Mouse (Mus musculus) hindbrain, embryonic 13.5 days (tissue): Measurements from ENCODE around the gene Tmem176b. TPM values are rescaled to one million over a fixed set of nuclear protein-coding genes. Genes with fewer than 3 reads are reported as not detected.

Source experiments
- ATAC-seq: fragments of 200-750 bp; cut with Nextera tagmentation; 2 replicates; pipeline ENCODE4 v1.8.0; 2017; ENCODE audit warnings: moderate TSS enrichment; ENCODE audit not compliant: low FRiP score
- H3K27ac ChIP-seq: fragments of 300-500 bp; sonication (generic); 2 replicates; pipeline ENCODE4 v1.5.1; 2015; ENCODE audit warnings: inconsistent platforms, mild to moderate bottlenecking, moderate library complexity
- H3K27me3 ChIP-seq: fragments of 300-500 bp; sonication (generic); 2 replicates; pipeline ENCODE4 v1.6.1; 2015; ENCODE audit warnings: mild to moderate bottlenecking, inconsistent platforms
- H3K36me3 ChIP-seq: fragments of 300-500 bp; sonication (generic); 2 replicates; pipeline ENCODE4 v1.6.1; 2015; ENCODE audit warnings: mild to moderate bottlenecking, inconsistent platforms
- H3K4me1 ChIP-seq: fragments of 300-500 bp; sonication (generic); replicated peaks from 2 replicates; pipeline ENCODE4 v1.6.1; 2015; ENCODE audit warnings: inconsistent platforms
- H3K4me2 ChIP-seq: fragments of 300-500 bp; sonication (generic); 2 replicates; pipeline ENCODE4 v1.6.1; 2015; ENCODE audit warnings: inconsistent platforms, mild to moderate bottlenecking, moderate library complexity
- H3K4me3 ChIP-seq: fragments of 300-500 bp; sonication (generic); 2 replicates; pipeline ENCODE4 v1.5.1; 2015; ENCODE audit warnings: mild to moderate bottlenecking, inconsistent platforms
- H3K9ac ChIP-seq: fragments of 300-500 bp; sonication (generic); 2 replicates; pipeline ENCODE4 v1.6.1; 2015; ENCODE audit warnings: mild to moderate bottlenecking, inconsistent platforms
- H3K9me3 ChIP-seq: fragments of 300-500 bp; sonication (generic); 2 replicates; pipeline ENCODE4 v1.6.1; 2016; ENCODE audit warnings: inconsistent platforms
- WGBS: fragments of 180-500 bp; shearing (Covaris S2); methylation state at CpG from one replicate; pipeline ENCODE4 v1.1.7; 2015; 5-methylcytosine and 5-hydroxymethylcytosine counted together
- polyA plus RNA-seq: library from polyadenylated mRNA; unstranded; fragments of >200 nt; fragmentation: Nextera tagmentation; extraction: Ambion mirVana; gene quantifications from 2 replicates; pipeline ENCODE4 v1.2.1, GENCODE M21; 2015

Tmem176b gene
- polyA plus RNA-seq, 1 experiment from 2014 or later, result 118 TPM

DNA sequence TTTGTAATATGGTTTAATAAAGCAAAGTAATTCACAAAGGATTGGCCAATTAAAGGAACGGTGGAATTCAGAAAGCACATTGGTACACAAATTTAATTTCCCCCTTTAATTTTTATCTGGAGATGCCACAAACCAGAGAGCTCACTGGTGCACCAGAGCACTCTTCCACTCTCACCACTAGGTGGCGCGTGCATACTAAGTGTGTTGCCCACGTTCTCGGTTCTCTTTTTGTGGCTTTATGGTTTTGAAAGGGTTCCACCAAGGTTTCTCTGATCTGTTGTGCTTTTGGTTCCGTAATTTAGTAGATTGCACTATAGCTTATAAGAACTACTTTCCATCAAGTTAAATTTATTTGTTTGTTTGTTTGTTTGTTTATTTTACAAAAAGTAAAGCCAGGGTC is 23.5 kb downstream of the Tmem176b start:
- ATAC-seq, result no peak
- H3K36me3 ChIP-seq, result no peaks in the 10 kb centered on the region
- H3K4me1 ChIP-seq, result no peaks in the 10 kb centered on the region
- WGBS, result 7% methylated on average over 6 of the region's 6 CpGs
- H3K4me3 ChIP-seq, result no peak overlapping the region
- no peak overlapping the region for H3K9ac ChIP-seq
- no peak overlapping the region for H3K27ac ChIP-seq
- no peak overlapping the region for H3K4me2 ChIP-seq
- H3K27me3 ChIP-seq, result no peaks in the 10 kb centered on the region
- no peaks in the 10 kb centered on the region for H3K9me3 ChIP-seq

DNA sequence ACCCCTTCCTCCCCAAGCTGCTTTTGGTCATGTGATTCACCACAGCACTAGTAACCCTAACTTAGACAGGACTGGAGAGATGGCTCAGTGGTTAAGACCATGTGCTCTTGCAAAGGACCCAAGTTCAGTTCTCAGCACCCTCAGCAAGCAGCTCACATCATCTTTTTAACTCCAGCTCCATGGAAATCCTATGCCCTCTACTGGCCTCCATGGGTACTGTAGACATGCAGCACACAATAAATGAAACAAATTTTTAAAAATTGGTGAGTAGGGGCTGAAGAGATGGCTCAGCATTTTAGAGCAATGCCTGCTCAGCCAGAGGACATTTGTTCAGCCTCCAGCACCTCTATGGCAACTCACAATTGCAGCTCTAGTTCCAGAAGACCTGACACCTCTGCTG is 26.3 kb downstream of the Tmem176b start:
- H3K4me2 ChIP-seq, result no peak overlapping the region
- H3K36me3 ChIP-seq, result no peaks in the 10 kb centered on the region
- H3K9ac ChIP-seq, result no peak overlapping the region
- H3K4me3 ChIP-seq, result no peak overlapping the region
- no peaks in the 10 kb centered on the region for H3K27me3 ChIP-seq
- no peak for ATAC-seq
- no peak overlapping the region for H3K27ac ChIP-seq
- H3K4me1 ChIP-seq, result no peaks in the 10 kb centered on the region
- H3K9me3 ChIP-seq, result no peaks in the 10 kb centered on the region

DNA sequence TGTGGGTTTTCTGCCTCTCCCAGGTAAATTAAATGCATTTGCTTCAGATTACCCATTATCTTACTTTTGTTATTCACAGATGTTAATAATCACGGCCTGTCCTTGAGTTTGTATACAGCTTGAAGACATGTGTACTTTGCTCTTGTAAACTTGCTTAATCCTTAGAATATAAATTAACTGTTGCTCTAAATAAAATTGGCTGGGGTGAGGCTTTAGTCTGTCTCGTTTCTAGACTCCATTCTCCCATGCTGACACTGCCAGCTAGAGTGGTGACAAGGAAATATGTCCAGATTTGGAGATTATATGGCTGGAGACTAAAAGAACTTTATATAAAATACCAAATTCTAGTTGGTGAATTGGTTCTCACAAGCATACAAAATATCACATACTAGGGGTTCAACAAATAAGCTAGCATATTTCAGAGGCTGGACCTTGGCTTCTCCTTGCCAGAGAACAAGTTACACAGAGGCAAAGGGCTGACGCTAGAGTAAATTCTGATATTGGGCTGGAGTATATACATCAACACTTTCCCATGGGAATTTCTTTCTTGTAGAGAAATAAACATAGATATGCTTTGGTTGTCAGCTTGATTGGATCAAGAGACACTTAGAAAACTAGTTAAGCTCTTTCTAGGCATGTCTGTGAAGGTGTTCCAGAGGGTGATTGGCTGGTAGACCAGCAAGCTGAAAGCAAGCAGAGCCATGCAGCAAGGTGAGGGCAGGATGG is 31.6 kb downstream of the Tmem176b start:
- Histone ChIP-seq H3K9me3 (0 out of 2 replicates have a peak, but pooled peaks cover 5% of the 10 kb centered on the region), H3K36me3 (no peaks in the 10 kb centered on the region), H3K9ac (no peak overlapping the region), H3K4me1 (no peaks in the 10 kb centered on the region), H3K27me3 (no peaks in the 10 kb centered on the region), H3K4me3 (no peak overlapping the region), H3K27ac (no peak overlapping the region), H3K4me2 (no peak overlapping the region)
- 81% methylated on average over 3 of the region's 3 CpGs for whole genome bisulfite sequencing
- no peak for ATAC-seq

DNA sequence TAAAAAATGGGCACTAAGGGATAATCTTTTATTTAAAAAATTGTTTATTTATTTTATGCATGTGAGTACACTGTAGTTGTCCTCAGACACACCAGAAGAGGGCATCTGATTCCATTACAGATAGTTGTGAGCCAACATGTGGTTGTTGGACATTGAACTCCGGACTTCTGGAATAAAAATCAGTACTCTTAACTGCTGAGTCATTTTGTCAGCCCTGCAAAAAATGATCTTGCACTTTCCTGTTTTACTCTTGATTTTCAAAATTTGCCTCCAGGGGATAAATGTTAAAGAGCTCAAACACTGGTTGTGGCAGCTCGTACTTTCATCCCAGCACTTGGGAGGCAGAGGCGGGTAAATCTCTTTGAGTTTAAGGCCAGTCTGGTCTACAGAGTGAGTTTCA is 34.5 kb downstream of the Tmem176b start:
- H3K9ac ChIP-seq, result no peak overlapping the region
- 0 out of 2 replicates have a peak, but pooled peaks cover 5% of the 10 kb centered on the region for H3K9me3 ChIP-seq
- no peaks in the 10 kb centered on the region for H3K4me1 ChIP-seq
- no peak for ATAC-seq
- H3K4me2 ChIP-seq, result no peak overlapping the region
- H3K4me3 ChIP-seq, result no peak overlapping the region
- 91% methylated on average over 3 of the region's 3 CpGs for WGBS
- no peak overlapping the region for H3K27ac ChIP-seq
- no peaks in the 10 kb centered on the region for H3K36me3 ChIP-seq
- H3K27me3 ChIP-seq, result no peaks in the 10 kb centered on the region

DNA sequence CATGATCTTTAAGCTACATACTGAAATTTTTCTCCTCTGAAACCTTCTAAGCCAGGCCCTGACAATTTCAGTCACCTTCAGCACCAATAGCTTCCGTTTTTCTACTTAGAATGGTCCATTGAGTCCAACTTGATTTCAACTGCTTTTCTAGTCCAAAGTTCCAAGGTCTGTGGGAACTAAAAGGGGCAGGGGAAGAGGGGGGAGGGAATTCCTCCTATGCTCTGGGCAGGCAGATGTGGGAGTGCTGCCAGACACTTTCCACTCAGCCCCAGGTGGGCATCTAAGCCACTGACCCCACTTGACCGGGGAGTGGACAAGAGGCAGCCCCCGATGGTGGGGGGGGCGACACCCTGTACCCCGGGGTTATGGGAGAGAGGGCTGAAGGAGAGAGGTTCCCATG is 37.0 kb downstream of the Tmem176b start:
- H3K9ac ChIP-seq, result no peak overlapping the region
- 92% methylated on average over 5 of the region's 5 CpGs for WGBS
- H3K27me3 ChIP-seq, result no peaks in the 10 kb centered on the region
- no peak overlapping the region for H3K4me3 ChIP-seq
- no peak overlapping the region for H3K4me2 ChIP-seq
- no peak overlapping the region for H3K27ac ChIP-seq
- 0 out of 2 replicates have a peak, but pooled peaks cover 5% of the 10 kb centered on the region for H3K9me3 ChIP-seq
- H3K36me3 ChIP-seq, result no peaks in the 10 kb centered on the region
- ATAC-seq, result no peak
- H3K4me1 ChIP-seq, result no peaks in the 10 kb centered on the region

DNA sequence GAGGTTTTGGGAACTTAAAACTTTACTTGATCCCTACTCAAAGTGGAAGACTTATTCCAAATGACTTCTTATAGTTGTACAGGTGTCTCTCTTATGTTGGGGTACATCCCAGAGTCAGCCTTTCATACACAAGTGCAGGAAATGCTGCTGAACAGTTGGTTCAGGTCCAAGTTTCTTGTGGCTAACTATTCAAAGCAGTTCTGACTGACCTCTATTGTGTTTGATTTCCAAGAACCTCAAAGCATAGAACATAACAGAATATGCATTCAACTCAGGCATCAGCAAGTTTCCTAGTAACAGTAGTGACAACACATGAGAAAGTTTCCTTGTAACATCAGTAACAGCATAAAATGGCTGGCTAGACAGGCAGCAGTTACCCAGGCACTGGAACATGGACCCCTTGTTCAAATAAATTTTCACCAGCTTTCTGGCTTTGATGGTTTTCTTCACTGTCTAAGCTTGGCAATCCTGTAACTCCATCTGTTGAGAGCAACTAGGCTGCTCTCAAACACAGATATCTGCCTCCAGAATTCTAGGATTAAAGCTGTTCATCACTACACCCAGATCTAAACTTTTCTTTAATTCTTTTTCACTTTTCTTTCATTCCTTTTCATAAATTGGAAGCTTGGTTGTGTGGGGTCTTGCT is 37.8 kb downstream of the Tmem176b start:
- Histone ChIP-seq H3K9me3 (0 out of 2 replicates have a peak, but pooled peaks cover 5% of the 10 kb centered on the region), H3K9ac (no peak overlapping the region), H3K4me2 (no peak overlapping the region), H3K27ac (no peak overlapping the region), H3K27me3 (no peaks in the 10 kb centered on the region), H3K36me3 (no peaks in the 10 kb centered on the region), H3K4me3 (no peak overlapping the region), H3K4me1 (no peaks in the 10 kb centered on the region)
- ATAC-seq, result no peak

DNA sequence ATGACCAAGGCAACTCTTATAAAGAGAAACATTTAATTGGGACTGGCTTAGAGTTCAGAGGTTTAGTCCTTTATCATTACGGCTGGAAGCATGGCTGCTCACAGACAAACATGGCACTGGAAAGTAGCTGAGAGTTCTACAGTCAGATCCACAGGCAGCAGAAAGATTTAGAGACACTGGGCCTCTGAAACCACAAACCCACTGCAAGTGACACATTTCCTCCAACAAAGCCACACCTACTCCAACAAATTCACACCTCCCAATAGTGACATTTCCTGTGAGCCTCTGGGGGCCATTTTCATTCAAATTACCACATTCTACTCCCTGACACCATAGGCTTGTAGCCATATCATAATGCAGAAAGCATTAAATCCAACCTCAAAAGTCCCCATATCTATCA is 39.4 kb downstream of the Tmem176b start:
- Histone ChIP-seq H3K9ac (no peak overlapping the region), H3K27ac (no peak overlapping the region), H3K9me3 (0 out of 2 replicates have a peak, but pooled peaks cover 5% of the 10 kb centered on the region), H3K27me3 (no peaks in the 10 kb centered on the region), H3K4me2 (no peak overlapping the region), H3K36me3 (no peaks in the 10 kb centered on the region), H3K4me1 (no peaks in the 10 kb centered on the region), H3K4me3 (no peak overlapping the region)
- WGBS, result 91% methylated on average over 1 of the region's 1 CpGs
- ATAC-seq, result no peak

DNA sequence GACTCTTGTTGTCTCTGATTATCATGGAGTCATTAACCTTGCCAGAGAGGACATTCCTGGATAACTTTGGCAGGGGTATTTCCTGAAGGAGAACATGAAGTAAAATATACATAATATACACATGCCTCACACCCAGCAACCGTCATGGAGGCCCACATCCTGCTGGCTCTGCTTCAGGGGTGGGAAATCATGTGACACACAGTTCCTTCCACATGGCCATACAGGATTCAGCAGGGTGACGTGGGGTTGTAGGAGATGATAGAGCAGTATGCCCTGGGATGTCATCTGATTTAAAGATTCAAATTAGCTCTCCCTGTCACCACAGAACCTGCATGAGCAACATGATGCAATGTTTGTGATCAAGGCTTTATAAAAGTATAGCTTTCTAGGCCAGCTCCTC is 53.4 kb downstream of the Tmem176b start:
- no peaks in the 10 kb centered on the region for H3K36me3 ChIP-seq
- WGBS, result 92% methylated on average over 2 of the region's 2 CpGs
- no peak overlapping the region for H3K4me2 ChIP-seq
- H3K4me3 ChIP-seq, result no peak overlapping the region
- H3K27me3 ChIP-seq, result no peaks in the 10 kb centered on the region
- no peaks in the 10 kb centered on the region for H3K4me1 ChIP-seq
- no peak for ATAC-seq
- no peak overlapping the region for H3K9ac ChIP-seq
- H3K9me3 ChIP-seq, result no peaks in the 10 kb centered on the region
- H3K27ac ChIP-seq, result no peak overlapping the region

DNA sequence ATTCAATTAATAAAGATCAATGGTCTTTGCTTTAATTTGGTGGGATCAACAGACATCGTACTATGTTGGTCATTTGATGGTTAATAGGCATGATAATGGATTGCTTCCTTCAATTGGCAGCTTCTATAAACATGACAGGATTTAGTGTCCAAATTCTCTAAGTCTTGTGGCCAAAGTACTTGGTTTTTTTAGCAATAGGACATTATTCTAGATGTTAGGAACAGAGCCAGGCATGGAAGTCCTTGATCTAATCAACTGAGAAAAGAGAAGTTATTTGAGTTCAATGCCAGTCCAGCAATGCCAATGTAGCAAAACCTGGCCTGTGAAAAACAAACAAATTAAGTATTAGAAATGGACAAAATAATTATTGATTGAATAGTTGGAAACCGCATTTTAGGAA is 55.7 kb downstream of the Tmem176b start:
- Histone ChIP-seq H3K27me3 (no peaks in the 10 kb centered on the region), H3K36me3 (no peaks in the 10 kb centered on the region), H3K9ac (no peak overlapping the region), H3K27ac (no peak overlapping the region), H3K9me3 (0 out of 2 replicates have a peak, but pooled peaks cover 3% of the 10 kb centered on the region), H3K4me2 (no peak overlapping the region), H3K4me1 (no peaks in the 10 kb centered on the region), H3K4me3 (no peak overlapping the region)
- 84% methylated on average over 2 of the region's 2 CpGs for whole genome bisulfite sequencing
- no peak for ATAC-seq

DNA sequence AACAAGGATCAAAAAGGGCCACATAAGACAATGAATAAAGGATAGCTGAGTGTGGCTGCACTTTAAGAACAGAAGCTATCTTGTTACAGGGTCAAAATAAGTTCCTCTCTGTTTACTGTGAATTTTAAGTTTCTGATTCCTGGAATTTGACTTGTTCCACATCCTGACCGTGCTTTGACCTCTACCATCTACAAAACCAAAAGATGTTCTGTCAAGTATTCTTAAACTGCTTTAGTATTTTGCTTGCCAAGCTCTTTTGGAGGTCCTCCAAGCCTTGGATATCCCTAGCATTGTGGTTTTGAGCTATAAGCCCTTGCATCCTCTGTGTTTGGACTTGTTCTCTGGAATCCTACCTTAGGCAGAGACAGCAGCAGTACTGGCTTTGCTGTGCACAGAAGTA is 56.1 kb downstream of the Tmem176b start:
- no peak overlapping the region for H3K4me3 ChIP-seq
- no peak overlapping the region for H3K4me2 ChIP-seq
- H3K27me3 ChIP-seq, result no peaks in the 10 kb centered on the region
- H3K9me3 ChIP-seq, result 0 out of 2 replicates have a peak, but pooled peaks cover 5% of the 10 kb centered on the region
- no peak overlapping the region for H3K27ac ChIP-seq
- WGBS, result 88% methylated on average over 1 of the region's 1 CpGs
- H3K4me1 ChIP-seq, result no peaks in the 10 kb centered on the region
- no peak overlapping the region for H3K9ac ChIP-seq
- H3K36me3 ChIP-seq, result no peaks in the 10 kb centered on the region
- no peak for ATAC-seq

DNA sequence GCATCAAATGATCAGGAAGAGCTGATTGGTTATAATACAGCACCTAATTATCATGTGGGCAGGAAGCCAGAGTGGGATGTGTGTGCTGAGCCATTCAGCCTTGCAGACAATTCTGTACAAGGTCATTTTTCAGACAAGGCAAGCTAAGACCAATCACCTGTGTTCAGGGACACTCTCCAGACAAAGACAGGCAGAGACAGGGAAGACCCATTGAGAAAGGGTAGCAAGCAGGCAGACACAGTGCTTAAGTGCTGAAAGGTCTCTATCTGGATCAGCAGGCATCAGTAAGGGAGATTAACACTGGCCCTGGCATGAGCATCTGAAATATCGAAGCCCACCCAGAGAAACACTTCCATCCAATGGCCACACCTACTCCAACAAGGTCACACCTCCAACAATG is 56.9 kb downstream of the Tmem176b start:
- no peak for ATAC-seq
- H3K4me3 ChIP-seq, result no peak overlapping the region
- 84% methylated on average over 1 of the region's 1 CpGs for WGBS
- no peaks in the 10 kb centered on the region for H3K4me1 ChIP-seq
- 0 out of 2 replicates have a peak, but pooled peaks cover 5% of the 10 kb centered on the region for H3K9me3 ChIP-seq
- H3K27ac ChIP-seq, result no peak overlapping the region
- H3K4me2 ChIP-seq, result no peak overlapping the region
- no peak overlapping the region for H3K9ac ChIP-seq
- no peaks in the 10 kb centered on the region for H3K27me3 ChIP-seq
- H3K36me3 ChIP-seq, result no peaks in the 10 kb centered on the region
